Comparison of ENCODE assay signal across 11 mouse cellular contexts in genomic region chr11:54314740-54315139, GRCm38 (mm10). TPM values are rescaled to one million over a fixed set of nuclear protein-coding genes. Genes with fewer than 3 reads are reported as not detected.
DNase-seq lines count a peak whose midpoint lies in the region; ATAC-seq and TF ChIP-seq lines count a peak whose summit lies in the region.
"Had no signal": no experiment of that assay in that cellular context is flagged by ENCODE, and none has a peak within 500 bp of the region (broad histone marks: within the 10 kb centered on the region; RNA-seq: fewer than 3 reads in every experiment).

No protein-coding gene starts in this region.

- TF ChIP-seq EP300 in liver, postnatal 0 days (IDR thresholded peaks at IDR 0.05; ENCODE audit: low read depth) = peak; percentile 69; the same call in 1 of the 2 replicates

- H3K27ac ChIP-seq in forebrain, embryonic 13.5 days = no peak overlapping the region
- no peak overlapping the region for H3K27ac ChIP-seq in liver, postnatal 0 days (ENCODE audit: low read depth)

- peak; percentile 60 for ATAC-seq in forebrain, embryonic 13.5 days
- ATAC-seq in liver, postnatal 0 days = peak; percentile 74

- TF ChIP-seq CTCF in liver, postnatal 0 days (IDR thresholded peaks at IDR 0.05; ENCODE audit: low read depth) = no peak

- no peak overlapping the region for H3K4me2 ChIP-seq in forebrain, embryonic 13.5 days
- no peak overlapping the region for H3K4me2 ChIP-seq in liver, postnatal 0 days (ENCODE audit: low read depth, low read length)

- H3K9me3 ChIP-seq in forebrain, embryonic 13.5 days (replicated peaks) = no peaks in the 10 kb centered on the region
- H3K9me3 ChIP-seq in liver, postnatal 0 days (ENCODE audit: low read length) = no peaks in the 10 kb centered on the region

- peak; percentile 28 to 44 for DNase-seq in frontal cortex, postnatal 14 days (ENCODE audit: low spot score in 2 of 2)
- DNase-seq in frontal cortex, postnatal 36 days (ENCODE audit: low spot score in 2 of 2) = no peak
- peak; percentile 10 for DNase-seq in adrenal gland, postnatal 25 days
- no peak for DNase-seq in liver, postnatal 0 days
- no peak for DNase-seq in yolk sac, embryonic 10.5 days (ENCODE audit: low spot score)
- DNase-seq in gastrocnemius, adult 18-20 months (ENCODE audit: low spot score) = no peak
- DNase-seq in ovary, adult 18-20 months (ENCODE audit: low spot score) = no peak
- DNase-seq: heart, adult 18-20 months had no signal

- WGBS in forebrain, embryonic 13.5 days = 15% methylated on average over 3 of the region's 3 CpGs
- 26% methylated on average over 3 of the region's 3 CpGs for WGBS in liver, postnatal 0 days (ENCODE audit: insufficient replicate concordance)

- peaks cover 5% of the 10 kb centered on the region for H3K36me3 ChIP-seq in forebrain, embryonic 13.5 days (ENCODE audit: poor library complexity, severe bottlenecking)
- no peaks in the 10 kb centered on the region for H3K36me3 ChIP-seq in liver, postnatal 0 days (replicated peaks; ENCODE audit: insufficient read depth, low read length)

- H3K27me3 ChIP-seq in forebrain, embryonic 13.5 days = no peaks in the 10 kb centered on the region
- no peaks in the 10 kb centered on the region for H3K27me3 ChIP-seq in liver, postnatal 0 days (ENCODE audit: insufficient read depth, low read length)
- H3K27me3 ChIP-seq: CH12.LX had no signal

- peaks cover 49% of the 10 kb centered on the region for H3K4me1 ChIP-seq in forebrain, embryonic 13.5 days
- no peaks in the 10 kb centered on the region for H3K4me1 ChIP-seq in liver, postnatal 0 days (ENCODE audit: insufficient read depth)

- 0 out of 2 replicates have a peak overlapping the region, but pooled peaks have one; percentile 35 for H3K9ac ChIP-seq in forebrain, embryonic 13.5 days
- no peak overlapping the region for H3K9ac ChIP-seq in liver, postnatal 0 days (replicated peaks)

- no peak overlapping the region for H3K4me3 ChIP-seq in forebrain, embryonic 13.5 days
- no peak overlapping the region for H3K4me3 ChIP-seq in liver, postnatal 0 days (ENCODE audit: low read depth, low read length)

RNA-seq across cellular contexts. Expression of gene Acsl6, which starts 11.1 kb away (rescaled TPM):
- 3.0 and 3.9 TPM in 2 replicates for total RNA-seq in adrenal gland, postnatal 25 days (2021)
- 24.7 and 26.7 TPM in 2 replicates for polyA plus RNA-seq in forebrain, embryonic 13.5 days (2015; fragmentation: Nextera tagmentation; extraction: Ambion mirVana)
- polyA plus RNA-seq in liver, postnatal 0 days (2015; fragmentation: Nextera tagmentation; extraction: Ambion mirVana) = 0.49 and 0.67 TPM in 2 replicates
- 10 to 100 TPM; 23.3 to 30.9 TPM for total RNA-seq in gastrocnemius, adult 18-20 months (2021)

RNA-seq across cellular contexts. Expression of gene Il3, which starts 47.7 kb away (rescaled TPM):
- not detected in 2 replicates for total RNA-seq in adrenal gland, postnatal 25 days (2021)
- polyA plus RNA-seq in forebrain, embryonic 13.5 days (2015; fragmentation: Nextera tagmentation; extraction: Ambion mirVana) = not detected in 2 replicates
- polyA plus RNA-seq in liver, postnatal 0 days (2015; fragmentation: Nextera tagmentation; extraction: Ambion mirVana) = not detected in 2 replicates
- total RNA-seq in gastrocnemius, adult 18-20 months (2021) = not detected
- total RNA-seq: heart, adult 18-20 months; left cerebral cortex, postnatal 25 days had no signal

RNA-seq across cellular contexts. Expression of gene Meikin, which starts 55.7 kb away (rescaled TPM):
- not detected in 2 replicates for total RNA-seq in adrenal gland, postnatal 25 days (2021)
- not detected in 2 replicates for polyA plus RNA-seq in forebrain, embryonic 13.5 days (2015; fragmentation: Nextera tagmentation; extraction: Ambion mirVana)
- polyA plus RNA-seq in liver, postnatal 0 days (2015; fragmentation: Nextera tagmentation; extraction: Ambion mirVana) = not detected in 2 replicates
- not detected for total RNA-seq in gastrocnemius, adult 18-20 months (2021)
- total RNA-seq: CH12.LX; heart, adult 18-20 months; left cerebral cortex, postnatal 25 days had no signal

Comparison
In these comparisons a context has a peak if more than half of its experiments do, and no peak if none do; other contexts are left out.
1. DNase-seq: peak in frontal cortex, postnatal 14 days (2 of 2) and adrenal gland, postnatal 25 days (single experiment); none in frontal cortex, postnatal 36 days (0 of 2), liver, postnatal 0 days (single experiment), yolk sac, embryonic 10.5 days (single experiment), gastrocnemius, adult 18-20 months (single experiment) and ovary, adult 18-20 months (single experiment).